Mouse (Mus musculus) bone marrow, adult 2 months (tissue): ENCODE data around the gene Sgip1.

Source experiments
- CTCF ChIP-seq: fragments of 200-500 bp; IDR thresholded peaks from 2 replicates; pipeline ENCODE4 v1.5.1; 2011; ENCODE audit warnings: low read length, control low read depth; ENCODE audit not compliant: control insufficient read depth, insufficient read depth
- POLR2A ChIP-seq: fragments of 200-500 bp; IDR thresholded peaks from 2 replicates; pipeline ENCODE4 v1.6.1; 2011; ENCODE audit warnings: low read depth, mild to moderate bottlenecking, control low read depth, low read length, borderline replicate concordance; ENCODE audit not compliant: control insufficient read depth

GRCm38 (mm10) chr4:102813346-102813745, 72.2 kb downstream of the Sgip1 start:
- TF ChIP-seq CTCF, result no peak
- TF ChIP-seq POLR2A, result no peak
